Mouse (Mus musculus) hindbrain, postnatal 0 days (tissue): ENCODE data around the gene Fam183b. TPM values are rescaled to one million over a fixed set of nuclear protein-coding genes. Genes with fewer than 3 reads are reported as not detected.
"Not testable (repeated sequence)": the region's sequence is repeated elsewhere in the genome, so short reads cannot be mapped to it uniquely, and the experiment has no call there.

Source experiments
- ATAC-seq: fragments of 200-750 bp; cut with Nextera tagmentation; 2 replicates; pipeline ENCODE4 v1.8.0; 2017; ENCODE audit warnings: mild to moderate bottlenecking, moderate TSS enrichment, moderate library complexity
- DNase-seq: peaks from one replicate; pipeline ENCODE4 v3.0.0-alpha.2; 2015; ENCODE audit warnings: low spot score
- H3K27ac ChIP-seq: fragments of 300-500 bp; sonication (generic); 2 replicates; pipeline ENCODE4 v1.5.1; 2014; ENCODE audit warnings: mild to moderate bottlenecking
- H3K27me3 ChIP-seq: fragments of 300-500 bp; sonication (generic); 2 replicates; pipeline ENCODE4 v1.6.1; 2014; ENCODE audit warnings: low read length, mixed read lengths; ENCODE audit not compliant: insufficient read depth
- H3K36me3 ChIP-seq: fragments of 300-500 bp; sonication (generic); 2 replicates; pipeline ENCODE4 v1.6.1; 2014; ENCODE audit warnings: low read length, mixed read lengths; ENCODE audit not compliant: insufficient read depth
- H3K4me1 ChIP-seq: fragments of 300-500 bp; sonication (generic); 2 replicates; pipeline ENCODE4 v1.6.1; 2014; ENCODE audit warnings: antibody characterized with exemption, low read length, mixed read lengths; ENCODE audit not compliant: insufficient read depth
- H3K4me2 ChIP-seq: fragments of 300-500 bp; sonication (generic); 2 replicates; pipeline ENCODE4 v1.6.1; 2014; ENCODE audit warnings: low read depth, mild to moderate bottlenecking, low read length, moderate library complexity, mixed read lengths
- H3K4me3 ChIP-seq: fragments of 300-500 bp; sonication (generic); 2 replicates; pipeline ENCODE4 v1.5.1; 2014; ENCODE audit warnings: low read length
- H3K9ac ChIP-seq: fragments of 300-500 bp; sonication (generic); replicated peaks from 2 replicates; pipeline ENCODE4 v1.6.1; 2014; ENCODE audit warnings: mild to moderate bottlenecking, low read length, moderate library complexity, mixed read lengths
- H3K9me3 ChIP-seq: fragments of 300-500 bp; sonication (generic); 2 replicates; pipeline ENCODE4 v1.6.1; 2016; ENCODE audit warnings: low read length, mixed read lengths
- CTCF ChIP-seq: IDR thresholded peaks from 2 replicates; pipeline ENCODE4 v1.5.1; 2016; ENCODE audit warnings: antibody characterized with exemption, control low read depth, low read depth
- WGBS: fragments of 180-500 bp; shearing (Covaris S2); extraction: QIAGEN DNeasy Blood & Tissue Kit; methylation state at CpG from one replicate; pipeline ENCODE4 v1.1.7; 2014; 5-methylcytosine and 5-hydroxymethylcytosine counted together
- polyA plus RNA-seq: library from polyadenylated mRNA; unstranded; fragments of >200 nt; fragmentation: Nextera tagmentation; extraction: Ambion mirVana; gene quantifications from 2 replicates; pipeline ENCODE4 v1.2.1, GENCODE M21; 2015
- total RNA-seq: library from RNA; depleted of rRNA; stranded (reverse); fragments of >200 nt; gene quantifications from 2 replicates; pipeline ENCODE4 v1.2.3, GENCODE M21; 2014

The Fam183b gene
- total and polyA plus RNA-seq, 2 experiments from 2014 or later = 5.9 to 11.1 TPM

DNA sequence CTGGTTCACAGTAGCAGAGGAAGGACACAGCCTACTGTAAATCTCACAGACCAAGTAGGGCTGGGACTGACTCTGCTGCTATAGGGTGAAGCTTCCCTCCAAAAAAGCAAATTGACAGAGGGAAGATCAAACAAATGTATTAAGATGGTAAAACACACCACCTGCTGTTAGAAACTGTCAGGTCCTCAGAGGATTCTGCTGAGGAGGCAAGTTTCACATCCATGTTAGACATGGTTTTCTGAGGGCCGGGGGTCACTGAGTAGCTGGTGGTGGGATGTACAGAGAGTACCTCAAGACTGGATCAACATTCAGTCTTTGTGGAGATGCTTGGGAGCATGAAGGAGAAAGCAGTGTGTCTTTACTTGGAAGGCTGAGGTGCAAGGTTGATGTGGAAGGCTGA lies 13.9 kb upstream of the Fam183b start:
- WGBS = 81% methylated on average over 1 of the region's 1 CpGs
- no peak for TF ChIP-seq CTCF
- ATAC-seq = no peak

DNA sequence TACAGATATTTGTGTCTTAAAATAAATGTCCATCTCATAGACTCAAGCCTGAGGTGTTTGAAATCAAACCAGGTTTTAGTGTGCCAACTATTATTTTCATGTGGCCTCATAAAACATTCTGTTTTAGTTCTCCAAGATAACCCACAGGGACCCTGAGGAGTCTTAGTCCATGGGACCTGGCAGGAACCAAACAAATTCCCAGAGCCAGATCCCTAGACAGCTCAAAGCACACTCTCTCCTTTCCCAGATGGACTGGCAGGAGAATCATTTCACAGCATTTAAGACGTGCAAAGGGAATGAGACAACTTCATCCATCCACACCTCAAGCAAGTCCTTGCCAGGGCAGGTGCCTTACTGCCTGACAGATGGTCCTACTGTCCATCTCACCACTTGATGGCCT lies 12.9 kb upstream of the Fam183b start, which contains the start of gene Olfr313:
TSS of gene Olfr313 (plus strand) at position 301 of the 400 bp plus-strand sequence.
- DNase-seq, H3K27ac ChIP-seq, H3K4me1 ChIP-seq, H3K4me3 ChIP-seq, H3K27me3 ChIP-seq, ATAC-seq, H3K4me2 ChIP-seq, H3K9ac ChIP-seq, H3K36me3 ChIP-seq, H3K9me3 ChIP-seq: not testable (repeated sequence)
- 54% methylated on average over 1 of the region's 1 CpGs for WGBS

More for the DNA sequence above, 13.9 kb upstream of the Fam183b start:
- Histone ChIP-seq H3K9ac (no peak overlapping the region), H3K4me3 (no peak overlapping the region), H3K27ac (no peak overlapping the region), H3K36me3 (no peaks in the 10 kb centered on the region), H3K4me2 (no peak overlapping the region), H3K27me3 (no peaks in the 10 kb centered on the region), H3K4me1 (no peaks in the 10 kb centered on the region), H3K9me3 (no peaks in the 10 kb centered on the region)
- no peak for DNase-seq

DNA sequence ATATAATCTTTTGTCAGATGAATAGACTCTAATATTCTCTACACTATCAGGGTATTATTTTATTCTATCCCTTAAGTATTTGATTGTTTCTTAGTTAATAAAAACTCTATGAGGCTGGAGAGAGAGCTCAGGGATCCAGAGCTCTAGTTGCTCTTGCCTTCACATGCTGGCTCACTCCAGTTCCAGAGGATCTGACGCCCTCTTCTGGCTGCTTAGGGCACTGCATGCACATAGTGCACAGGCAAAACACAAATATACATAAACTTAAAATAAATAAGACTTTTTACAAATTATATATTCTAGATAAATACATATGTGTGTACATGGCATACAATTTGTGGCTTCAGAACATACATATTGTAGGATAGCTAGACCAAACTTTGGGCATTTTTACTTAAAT lies 10.2 kb upstream of the Fam183b start:
- no peak overlapping the region for H3K4me2 ChIP-seq
- DNase-seq = peak; percentile 8
- TF ChIP-seq CTCF = peak; percentile 58
- ATAC-seq = no peak
- H3K36me3 ChIP-seq = no peaks in the 10 kb centered on the region
- no peak overlapping the region for H3K27ac ChIP-seq
- no peak overlapping the region for H3K9ac ChIP-seq
- no peak overlapping the region for H3K4me3 ChIP-seq
- H3K27me3 ChIP-seq = no peaks in the 10 kb centered on the region
- H3K4me1 ChIP-seq = no peaks in the 10 kb centered on the region
- 12% methylated on average over 1 of the region's 1 CpGs for WGBS
- H3K9me3 ChIP-seq = no peaks in the 10 kb centered on the region

DNA sequence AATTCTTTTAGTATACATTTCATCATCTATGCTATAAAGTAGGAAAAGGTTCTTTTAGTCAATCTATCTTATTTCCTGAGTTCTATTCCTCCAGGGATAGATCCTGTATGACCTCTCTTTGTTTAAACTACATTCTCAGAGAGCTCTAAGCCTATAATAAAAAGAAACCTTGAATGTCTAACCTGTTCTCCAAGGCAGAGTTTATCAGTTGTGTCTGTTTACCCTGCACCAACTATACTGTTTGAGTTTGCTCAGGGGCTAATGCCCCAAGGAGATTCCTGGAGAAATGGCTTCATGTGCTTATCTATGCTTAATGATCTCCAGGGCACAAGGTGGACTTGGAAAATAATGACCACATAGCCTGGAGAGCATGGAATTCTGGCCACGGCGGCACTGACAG lies 2.6 kb upstream of the Fam183b start:
- Histone ChIP-seq H3K27me3 (no peaks in the 10 kb centered on the region), H3K4me3 (no peak overlapping the region), H3K4me2 (no peak overlapping the region), H3K9ac (no peak overlapping the region), H3K36me3 (no peaks in the 10 kb centered on the region), H3K9me3 (no peaks in the 10 kb centered on the region), H3K27ac (no peak overlapping the region), H3K4me1 (0 out of 2 replicates have a peak, but pooled peaks cover 8% of the 10 kb centered on the region)
- DNase-seq = no peak
- 77% methylated on average over 2 of the region's 2 CpGs for WGBS
- ATAC-seq = no peak
- TF ChIP-seq CTCF = no peak

DNA sequence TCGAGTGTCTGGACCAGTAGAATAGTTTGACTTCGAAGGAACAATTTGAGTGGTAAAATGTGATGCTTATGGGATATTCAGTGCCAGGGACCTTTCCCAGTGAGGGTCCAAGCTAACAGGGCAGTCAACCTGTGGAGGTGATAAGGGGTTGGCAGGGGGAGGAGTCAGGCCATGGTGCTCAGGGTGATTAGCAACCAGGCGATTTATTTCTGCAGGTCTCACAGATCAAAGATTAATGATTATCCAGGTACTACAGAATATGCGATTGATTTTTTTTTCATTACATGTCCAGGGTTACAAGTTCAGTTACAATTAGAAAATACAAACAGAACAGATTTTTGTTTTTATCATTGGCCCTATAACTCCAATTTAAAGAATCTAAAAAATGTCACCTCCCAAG lies 2.1 kb upstream of the Fam183b start:
- no peak overlapping the region for H3K9ac ChIP-seq
- no peak for DNase-seq
- H3K9me3 ChIP-seq = no peaks in the 10 kb centered on the region
- no peak overlapping the region for H3K27ac ChIP-seq
- no peaks in the 10 kb centered on the region for H3K27me3 ChIP-seq
- no peak overlapping the region for H3K4me2 ChIP-seq
- 76% methylated on average over 4 of the region's 4 CpGs for WGBS
- 0 out of 2 replicates have a peak, but pooled peaks cover 8% of the 10 kb centered on the region for H3K4me1 ChIP-seq
- H3K4me3 ChIP-seq = no peak overlapping the region
- no peaks in the 10 kb centered on the region for H3K36me3 ChIP-seq
- TF ChIP-seq CTCF = no peak
- no peak for ATAC-seq

DNA sequence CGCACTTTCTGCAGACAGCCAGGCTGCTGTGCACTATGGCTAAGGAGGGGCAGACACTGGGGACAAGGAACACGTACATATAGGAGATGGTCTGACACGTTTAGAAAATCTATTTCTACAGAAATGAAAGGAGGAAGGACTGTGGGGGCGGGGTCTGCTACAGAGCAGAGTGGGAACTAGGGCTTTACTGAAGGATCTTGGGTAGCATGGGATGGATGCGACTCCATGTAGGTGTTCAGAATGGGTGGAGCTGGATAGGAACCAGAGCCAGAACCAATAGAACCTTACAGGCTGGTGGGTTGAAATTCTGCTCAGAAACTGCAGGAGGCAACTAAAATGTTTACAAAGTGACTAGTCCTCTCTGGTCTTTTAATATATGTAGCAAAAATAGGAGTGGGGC lies 2.0 kb downstream of the Fam183b start:
- Histone ChIP-seq H3K4me1 (0 out of 2 replicates have a peak, but pooled peaks cover 8% of the 10 kb centered on the region), H3K36me3 (no peaks in the 10 kb centered on the region), H3K9ac (no peak overlapping the region), H3K9me3 (no peaks in the 10 kb centered on the region), H3K4me3 (no peak overlapping the region), H3K4me2 (no peak overlapping the region), H3K27ac (no peak overlapping the region), H3K27me3 (no peaks in the 10 kb centered on the region)
- WGBS = 78% methylated on average over 5 of the region's 5 CpGs
- no peak for TF ChIP-seq CTCF
- ATAC-seq = no peak
- no peak for DNase-seq

DNA sequence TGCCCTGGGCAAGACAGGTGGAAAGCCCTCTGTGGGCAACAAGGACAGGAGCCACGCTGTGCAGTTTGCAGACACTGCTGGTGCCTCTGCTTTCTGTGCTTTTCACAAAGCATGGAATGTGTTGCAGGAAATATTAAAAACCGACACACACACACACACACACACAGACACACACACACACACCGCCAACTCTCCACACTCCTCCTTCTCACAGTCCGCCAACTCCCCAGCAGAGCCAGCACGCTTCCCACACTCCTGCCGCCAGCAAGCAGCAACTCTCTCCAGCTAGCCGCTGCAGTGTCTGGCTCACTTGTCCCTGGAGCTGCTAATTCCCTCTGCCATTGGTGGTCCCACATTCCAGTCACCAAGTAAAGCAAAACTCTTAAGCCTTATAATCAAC lies 4.9 kb downstream of the Fam183b start:
- ATAC-seq = no peak
- H3K36me3 ChIP-seq = no peaks in the 10 kb centered on the region
- 0 out of 2 replicates have a peak, but pooled peaks cover 6% of the 10 kb centered on the region for H3K4me1 ChIP-seq
- no peak for DNase-seq
- H3K27ac ChIP-seq = no peak overlapping the region
- no peaks in the 10 kb centered on the region for H3K9me3 ChIP-seq
- no peak overlapping the region for H3K4me2 ChIP-seq
- H3K27me3 ChIP-seq = no peaks in the 10 kb centered on the region
- WGBS = 65% methylated on average over 7 of the region's 7 CpGs
- H3K4me3 ChIP-seq = no peak overlapping the region
- no peak for TF ChIP-seq CTCF
- H3K9ac ChIP-seq = no peak overlapping the region
